Mouse (Mus musculus) C2C12 (cell line): Measurements from ENCODE around the gene Dnmt1.

Experiments
- CEBPB ChIP-seq: IDR thresholded peaks from one replicate; pipeline ENCODE4 v1.6.1; 2011; ENCODE audit warnings: low read depth, mild to moderate bottlenecking, control low read depth, moderate library complexity
- CTCF ChIP-seq: IDR thresholded peaks from one replicate; pipeline ENCODE4 v1.5.1; 2011; ENCODE audit not compliant: control insufficient read depth, insufficient read depth, insufficient read length
- FOSL1 ChIP-seq: IDR thresholded peaks from one replicate; pipeline ENCODE4 v1.8.0; 2011; ENCODE audit warnings: mild to moderate bottlenecking, low read length; ENCODE audit not compliant: poor library complexity, insufficient read depth, severe bottlenecking
- MAX ChIP-seq: IDR thresholded peaks from one replicate; pipeline ENCODE4 v1.6.1; 2011; ENCODE audit warnings: mild to moderate bottlenecking, control low read depth
- MYOD1 ChIP-seq: IDR thresholded peaks from one replicate; pipeline ENCODE4 v1.6.1; 2011; ENCODE audit warnings: low read depth; ENCODE audit not compliant: control insufficient read depth, insufficient read length
- MYOG ChIP-seq: IDR thresholded peaks from one replicate; pipeline ENCODE4 v1.6.1; 2011; ENCODE audit not compliant: control insufficient read depth, insufficient read length; ENCODE audit errors: extremely low read depth
- USF1 ChIP-seq: IDR thresholded peaks from one replicate; pipeline ENCODE4 v1.6.1; 2011; ENCODE audit warnings: low read depth, mild to moderate bottlenecking, control low read depth, moderate library complexity

DNA sequence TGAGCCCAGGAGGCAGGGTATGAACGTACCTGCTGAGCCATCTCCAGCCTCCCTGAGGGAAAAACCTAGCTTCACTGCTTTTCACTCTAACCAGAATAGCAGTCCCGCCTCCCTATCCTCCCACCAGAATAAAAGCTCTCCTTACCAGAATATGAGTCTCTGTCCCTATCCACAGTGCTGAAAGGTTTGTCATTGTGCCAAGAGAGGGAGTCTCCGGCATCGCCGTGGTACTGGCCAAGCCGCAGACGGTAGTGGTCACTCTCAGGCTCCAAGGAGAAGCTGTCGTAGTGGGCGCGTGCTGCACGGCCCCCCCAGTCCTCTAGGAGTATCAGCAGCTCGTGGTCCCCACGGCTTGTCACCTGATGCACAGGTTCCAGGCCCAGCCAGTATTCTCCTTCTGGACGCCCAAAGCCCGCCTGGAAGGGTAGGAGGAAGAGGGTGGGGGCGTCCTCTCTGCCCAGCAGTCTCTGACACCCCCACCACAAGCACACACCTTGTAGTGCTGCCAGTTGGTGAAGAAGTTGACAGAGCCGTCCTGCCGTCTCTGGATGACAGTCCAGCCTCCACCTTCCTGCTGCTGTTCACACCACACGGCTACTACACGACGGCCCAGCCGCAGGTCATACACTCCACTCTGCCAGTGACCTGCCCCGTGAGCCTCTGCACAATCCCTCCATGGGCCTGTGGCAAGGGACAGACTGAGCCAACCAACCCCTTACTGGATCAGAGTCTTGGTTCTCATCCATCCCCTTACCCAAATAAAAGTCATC is 84.5 kb downstream of the Dnmt1 start:
- TF ChIP-seq USF1 (no peak), CTCF (no peak), MAX (no peak), CEBPB (no peak), MYOG (no peak), MYOD1 (no peak), FOSL1 (no peak)
